Mouse (Mus musculus): ENCODE measurements around the gene Tlcd1. TPM values are rescaled to one million over a fixed set of nuclear protein-coding genes. Genes with fewer than 3 reads are reported as not detected.

Gene Tlcd1
- polyA plus RNA-seq, 1 experiment = 15.4 TPM

GRCm38 (mm10) chr11:78189234-78190040, 12.9 kb downstream of the Tlcd1 start:
- peak; percentile 77 for TF ChIP-seq POLR2A (IDR thresholded peaks at IDR 0.05; ENCODE audit: borderline replicate concordance, extremely low read depth, insufficient read depth, insufficient read length, poor library complexity, severe bottlenecking)
- no peak for TF ChIP-seq CTCF (IDR thresholded peaks at IDR 0.05; ENCODE audit: borderline replicate concordance, extremely low read depth, insufficient read depth, insufficient read length)
- DNase-seq (ENCODE audit: low read depth) = peak; percentile 95

DNA sequence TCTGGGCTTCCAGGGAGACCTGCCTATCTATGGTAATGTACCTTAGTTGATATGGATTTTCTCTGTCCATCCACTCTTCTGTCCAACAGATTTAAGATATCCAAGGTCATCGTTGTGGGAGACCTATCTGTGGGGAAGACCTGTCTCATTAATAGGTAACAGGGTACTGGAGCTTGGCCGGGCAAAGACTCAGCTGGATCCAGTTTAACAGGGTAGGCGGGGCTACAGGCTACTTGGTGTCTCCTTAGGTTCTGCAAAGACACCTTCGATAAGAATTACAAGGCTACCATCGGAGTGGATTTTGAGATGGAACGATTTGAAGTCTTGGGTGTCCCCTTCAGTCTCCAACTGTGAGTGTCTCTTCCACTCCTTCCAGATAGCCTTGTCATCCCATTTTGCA, 13.5 kb downstream of the Tlcd1 start:
- DNase-seq (ENCODE audit: low read depth) = no peak
- TF ChIP-seq POLR2A (IDR thresholded peaks at IDR 0.05; ENCODE audit: borderline replicate concordance, extremely low read depth, insufficient read depth, insufficient read length, poor library complexity, severe bottlenecking) = no peak
- no peak for TF ChIP-seq CTCF (IDR thresholded peaks at IDR 0.05; ENCODE audit: borderline replicate concordance, extremely low read depth, insufficient read depth, insufficient read length)

GRCm38 (mm10) chr11:78193113-78193512, 16.6 kb downstream of the Tlcd1 start, which contains the start of gene Proca1:
Proca1 (plus strand) TSS chr11:78193392.
- no peak for DNase-seq (ENCODE audit: low read depth)
- TF ChIP-seq POLR2A (IDR thresholded peaks at IDR 0.05; ENCODE audit: borderline replicate concordance, extremely low read depth, insufficient read depth, insufficient read length, poor library complexity, severe bottlenecking) = no peak
- no peak for TF ChIP-seq CTCF (IDR thresholded peaks at IDR 0.05; ENCODE audit: borderline replicate concordance, extremely low read depth, insufficient read depth, insufficient read length)

- peak; percentile 55 for DNase-seq (ENCODE audit: low read depth)
- no peak for TF ChIP-seq POLR2A (IDR thresholded peaks at IDR 0.05; ENCODE audit: borderline replicate concordance, extremely low read depth, insufficient read depth, insufficient read length, poor library complexity, severe bottlenecking)
- TF ChIP-seq CTCF (IDR thresholded peaks at IDR 0.05; ENCODE audit: borderline replicate concordance, extremely low read depth, insufficient read depth, insufficient read length) = no peak
Measured at GRCm38 (mm10) chr11:78194411-78195100, 18.0 kb downstream of the Tlcd1 start.

GRCm38 (mm10) chr11:78195101-78195863, 18.8 kb downstream of the Tlcd1 start:
- TF ChIP-seq POLR2A (IDR thresholded peaks at IDR 0.05; ENCODE audit: borderline replicate concordance, extremely low read depth, insufficient read depth, insufficient read length, poor library complexity, severe bottlenecking) (no peak), CTCF (IDR thresholded peaks at IDR 0.05; ENCODE audit: borderline replicate concordance, extremely low read depth, insufficient read depth, insufficient read length) (no peak)
- no peak for DNase-seq (ENCODE audit: low read depth)

DNA sequence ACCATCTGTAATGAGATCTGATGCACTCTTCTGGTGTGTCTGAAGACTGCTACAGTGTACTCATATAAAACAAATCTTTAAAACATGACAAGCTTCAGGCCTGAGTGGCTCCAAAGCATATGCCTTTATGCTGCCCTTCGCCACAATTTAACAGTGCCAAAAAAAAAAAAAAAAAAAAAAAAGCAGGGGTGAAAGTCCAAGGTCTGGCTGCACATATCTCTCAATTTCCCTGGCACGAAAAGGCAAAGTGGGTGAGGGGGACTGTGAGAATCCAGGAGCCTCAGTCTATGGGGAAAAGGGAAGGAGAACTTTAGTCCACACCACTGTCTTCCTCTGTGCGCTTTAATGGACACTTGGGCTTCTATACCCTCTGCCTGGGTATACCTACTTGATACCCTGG, 25.9 kb downstream of the Tlcd1 start:
- TF ChIP-seq CTCF (IDR thresholded peaks at IDR 0.05; ENCODE audit: borderline replicate concordance, extremely low read depth, insufficient read depth, insufficient read length) (no peak), POLR2A (IDR thresholded peaks at IDR 0.05; ENCODE audit: borderline replicate concordance, extremely low read depth, insufficient read depth, insufficient read length, poor library complexity, severe bottlenecking) (no peak)
- DNase-seq (ENCODE audit: low read depth) = no peak

- TF ChIP-seq CTCF (IDR thresholded peaks at IDR 0.05; ENCODE audit: borderline replicate concordance, extremely low read depth, insufficient read depth, insufficient read length) (no peak), POLR2A (IDR thresholded peaks at IDR 0.05; ENCODE audit: borderline replicate concordance, extremely low read depth, insufficient read depth, insufficient read length, poor library complexity, severe bottlenecking) (no peak)
- no peak for DNase-seq (ENCODE audit: low read depth)
Measured at GRCm38 (mm10) chr11:78204287-78204686, 27.8 kb downstream of the Tlcd1 start.

DNA sequence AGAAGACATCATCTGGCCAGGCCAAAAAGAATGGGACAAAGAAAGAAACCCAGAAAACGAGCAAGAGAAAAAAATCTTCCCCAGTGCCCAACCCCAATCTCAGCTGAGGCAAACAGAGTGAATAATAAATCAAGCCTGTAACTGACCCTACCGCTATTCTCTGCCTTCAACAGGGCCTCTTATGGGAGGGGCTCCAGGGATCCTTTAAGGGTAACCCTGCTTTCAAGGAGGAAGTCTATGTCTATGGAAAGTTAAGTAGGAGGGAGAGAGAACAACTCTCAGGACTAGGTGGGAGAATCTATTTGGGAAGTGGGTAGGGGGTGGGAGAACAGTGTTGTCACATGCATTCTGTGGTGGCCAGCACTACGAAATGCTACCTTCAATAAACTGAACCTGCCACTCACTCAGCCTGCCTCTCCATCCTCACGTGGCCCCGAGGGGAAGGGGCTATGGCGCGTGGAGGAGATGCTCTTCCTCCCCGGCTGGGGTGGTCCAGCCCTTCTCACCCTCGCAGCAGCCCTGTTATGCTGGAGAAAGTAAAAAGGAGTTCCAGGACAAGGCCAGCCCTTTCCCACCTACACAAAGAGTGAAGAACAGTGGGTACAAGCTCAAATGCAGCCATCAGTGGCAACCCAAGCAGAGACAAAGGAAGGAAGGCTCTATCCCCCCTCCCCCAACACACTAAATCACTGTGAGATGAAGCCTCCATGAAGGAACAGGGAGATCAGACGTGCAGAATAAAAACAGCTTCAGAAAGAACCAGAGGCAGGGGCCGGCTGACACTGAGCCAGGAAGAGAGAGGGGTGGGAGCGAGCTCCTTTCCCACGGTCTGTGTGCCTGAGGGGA, 29.1 kb downstream of the Tlcd1 start:
- no peak for DNase-seq (ENCODE audit: low read depth)
- TF ChIP-seq POLR2A (IDR thresholded peaks at IDR 0.05; ENCODE audit: borderline replicate concordance, extremely low read depth, insufficient read depth, insufficient read length, poor library complexity, severe bottlenecking) (no peak), CTCF (IDR thresholded peaks at IDR 0.05; ENCODE audit: borderline replicate concordance, extremely low read depth, insufficient read depth, insufficient read length) (no peak)

DNA sequence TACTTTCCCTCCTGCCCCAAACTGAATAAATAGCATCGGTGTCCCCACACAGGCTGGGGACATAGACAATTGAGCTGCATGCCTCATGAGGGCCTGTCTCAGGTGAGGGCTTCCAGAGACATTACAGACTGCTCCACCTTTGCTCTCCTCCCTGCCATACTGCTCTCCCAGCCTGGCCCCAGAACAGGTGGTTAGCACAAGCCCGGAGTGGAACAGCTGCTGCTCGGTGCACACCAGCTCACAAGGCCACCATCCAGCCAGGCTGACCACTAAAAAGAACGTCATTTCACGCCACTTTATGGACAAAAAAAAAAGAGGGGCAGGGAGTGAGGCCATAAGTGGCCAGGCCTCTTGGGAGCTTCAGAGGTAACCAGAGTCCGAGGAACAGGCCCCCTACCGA, 30.7 kb downstream of the Tlcd1 start:
- TF ChIP-seq CTCF (IDR thresholded peaks at IDR 0.05; ENCODE audit: borderline replicate concordance, extremely low read depth, insufficient read depth, insufficient read length) = no peak
- TF ChIP-seq POLR2A (IDR thresholded peaks at IDR 0.05; ENCODE audit: borderline replicate concordance, extremely low read depth, insufficient read depth, insufficient read length, poor library complexity, severe bottlenecking) = no peak
- no peak for DNase-seq (ENCODE audit: low read depth)

GRCm38 (mm10) chr11:78209886-78210285, 33.4 kb downstream of the Tlcd1 start:
- no peak for DNase-seq (ENCODE audit: low read depth)
- TF ChIP-seq CTCF (IDR thresholded peaks at IDR 0.05; ENCODE audit: borderline replicate concordance, extremely low read depth, insufficient read depth, insufficient read length) (no peak), POLR2A (IDR thresholded peaks at IDR 0.05; ENCODE audit: borderline replicate concordance, extremely low read depth, insufficient read depth, insufficient read length, poor library complexity, severe bottlenecking) (no peak)
